Mouse (Mus musculus): ENCODE results near the gene Naa25.

Gene Naa25

GRCm38 (mm10) chr5:121393402-121393801, 4.3 kb upstream of the Naa25 start:
- DNase-seq, result no peak

- DNase-seq, result no peak
Measured at GRCm38 (mm10) chr5:121395621-121396020, 2.1 kb upstream of the Naa25 start.

- DNase-seq, result no peak
Measured at GRCm38 (mm10) chr5:121398146-121398964, 619 bp downstream of the Naa25 start.

- DNase-seq, result no peak
Measured at GRCm38 (mm10) chr5:121398965-121399462, 1.3 kb downstream of the Naa25 start.

- DNase-seq, result no peak
Measured at GRCm38 (mm10) chr5:121399540-121399939, 1.8 kb downstream of the Naa25 start.

GRCm38 (mm10) chr5:121400064-121400463, 2.3 kb downstream of the Naa25 start:
- DNase-seq, result no peak

GRCm38 (mm10) chr5:121400849-121401248, 3.1 kb downstream of the Naa25 start:
- DNase-seq, result no peak

- DNase-seq, result peak; percentile 31
Measured at GRCm38 (mm10) chr5:121407856-121408255, 10.1 kb downstream of the Naa25 start.

- DNase-seq, result no peak
Measured at GRCm38 (mm10) chr5:121410975-121411374, 13.2 kb downstream of the Naa25 start.

GRCm38 (mm10) chr5:121420721-121421120, 23.0 kb downstream of the Naa25 start:
- DNase-seq, result no peak

- DNase-seq, result no peak
Measured at GRCm38 (mm10) chr5:121422787-121423186, 25.1 kb downstream of the Naa25 start.

GRCm38 (mm10) chr5:121423297-121423696, 25.6 kb downstream of the Naa25 start:
- peak; percentile 77 for DNase-seq

- no peak for DNase-seq
Measured at GRCm38 (mm10) chr5:121428954-121429353, 31.2 kb downstream of the Naa25 start.

- no peak for DNase-seq
Measured at GRCm38 (mm10) chr5:121438131-121438530, 40.4 kb downstream of the Naa25 start.

GRCm38 (mm10) chr5:121438756-121439155, 41.0 kb downstream of the Naa25 start:
- no peak for DNase-seq

GRCm38 (mm10) chr5:121443548-121443947, 45.8 kb downstream of the Naa25 start:
- DNase-seq, result peak; percentile 69

GRCm38 (mm10) chr5:121444870-121445269, 47.1 kb downstream of the Naa25 start:
- no peak for DNase-seq

GRCm38 (mm10) chr5:121448450-121448849, 50.7 kb downstream of the Naa25 start:
- DNase-seq, result peak; percentile 26

GRCm38 (mm10) chr5:121449976-121450375, 52.2 kb downstream of the Naa25 start:
- peak; percentile 65 for DNase-seq

GRCm38 (mm10) chr5:121450476-121450875, 52.7 kb downstream of the Naa25 start:
- DNase-seq, result peak; percentile 57

- DNase-seq, result no peak
Measured at GRCm38 (mm10) chr5:121451203-121451602, 53.5 kb downstream of the Naa25 start.

GRCm38 (mm10) chr5:121451644-121452025, 53.9 kb downstream of the Naa25 start, which contains the start of gene Tmem116:
TSS of gene Tmem116 (plus strand) at chr5:121451893.
- DNase-seq, result peak; percentile 48

- peak; percentile 98 for DNase-seq
Measured at GRCm38 (mm10) chr5:121452026-121452869, 54.5 kb downstream of the Naa25 start, which contains the start of gene Erp29. TSS of gene Erp29 (minus strand) at chr5:121452506.

Data from kidney, adult 18-20 months (tissue).